Mouse (Mus musculus): Measurements from ENCODE around the gene Zfp563.

- no peak for TF ChIP-seq CTCF (conservative IDR thresholded peaks at IDR 0.05; ENCODE audit: low read length)
- TF ChIP-seq NANOG (IDR thresholded peaks at IDR 0.05; ENCODE audit: borderline replicate concordance, low read length): no peak
- no peak for TF ChIP-seq POU5F1 (IDR thresholded peaks at IDR 0.05; ENCODE audit: borderline replicate concordance, low read length)
These were observed at the start of gene Zfp563 for GRCm38 (mm10) chr17:33089220-33089949.

Data from E14TG2a.4 (cell line).